Mouse (Mus musculus) G1E (cell line): ENCODE measurements at regions not wholly inside any gene's neighbourhood (a gene's known extent, or its start where the extent isn't known, plus 50 kb on each side); places are given as distances from the start of the nearest gene placed in this dataset.

ENCODE experiments used
- CTCF ChIP-seq: IDR thresholded peaks from 2 replicates; pipeline ENCODE4 v1.5.1; 2012; ENCODE audit warnings: low read depth, low read length, inconsistent platforms, mixed read lengths
- GATA1 ChIP-seq: IDR thresholded peaks from 2 replicates; pipeline ENCODE4 v1.6.1; 2012; ENCODE audit warnings: borderline replicate concordance, low read length, inconsistent platforms, mixed read lengths
- TAL1 ChIP-seq: conservative IDR thresholded peaks from 2 replicates; pipeline ENCODE4 v1.6.1; 2012; ENCODE audit warnings: low read depth, low read length, inconsistent platforms, mixed read lengths

GRCm38 (mm10) chr1:187448173-187448572, 160.4 kb upstream of the Esrrg start:
- TF ChIP-seq CTCF = no peak
- no peak for TF ChIP-seq GATA1
- TF ChIP-seq TAL1 = no peak
